Mouse (Mus musculus): ENCODE data around the gene Fbxo47. TPM values are rescaled to one million over a fixed set of nuclear protein-coding genes. Genes with fewer than 3 reads are reported as not detected.

Gene Fbxo47
- polyA plus RNA-seq (2016; fragmentation: Nextera tagmentation; extraction: Ambion mirVana), result 0.60 and 0.91 TPM in 2 replicates

- Histone ChIP-seq H3K9me3 (no peaks in the 10 kb centered on the region), H3K4me1 (0 out of 2 replicates have a peak, but pooled peaks cover 3% of the 10 kb centered on the region), H3K27ac (peak within 1 kb of the TSS; percentile 86), H3K27me3 (no peaks in the 10 kb centered on the region), H3K36me3 (replicated peaks) (no peaks in the 10 kb centered on the region), H3K4me2 (peak within 1 kb of the TSS; percentile 59), H3K9ac (peak within 1 kb of the TSS; percentile 42; the same call in 1 of the 2 replicates), H3K4me3 (replicated peaks) (peak within 1 kb of the TSS; percentile 59)
- under 1% methylated on average over 37 of the region's 37 CpGs for WGBS
- peak; percentile 96 for ATAC-seq (ENCODE audit: low FRiP score)
Measured at GRCm38 (mm10) chr11:97883918-97884600, at the start of gene Fbxo47. TSS of gene Fbxo47 (minus strand) at chr11:97884154.

- H3K4me3 ChIP-seq (replicated peaks), result no peak overlapping the region
- no peaks in the 10 kb centered on the region for H3K9me3 ChIP-seq
- H3K27me3 ChIP-seq, result peaks cover 3% of the 10 kb centered on the region; the same call in 1 of the 2 replicates
- no peaks in the 10 kb centered on the region for H3K4me1 ChIP-seq
- no peak overlapping the region for H3K4me2 ChIP-seq
- H3K36me3 ChIP-seq (replicated peaks), result no peaks in the 10 kb centered on the region
- ATAC-seq (ENCODE audit: low FRiP score), result no peak
- no peak overlapping the region for H3K9ac ChIP-seq
- H3K27ac ChIP-seq, result no peak overlapping the region
- 81% methylated on average over 1 of the region's 1 CpGs for WGBS
Measured at GRCm38 (mm10) chr11:97933553-97933952, 49.6 kb upstream of the Fbxo47 start.

GRCm38 (mm10) chr11:97928905-97929304 lies 45.0 kb upstream of the Fbxo47 start:
- no peak for ATAC-seq (ENCODE audit: low FRiP score)
- 82% methylated on average over 4 of the region's 4 CpGs for WGBS

GRCm38 (mm10) chr11:97924217-97924616 lies 40.3 kb upstream of the Fbxo47 start:
- ATAC-seq (ENCODE audit: low FRiP score), result no peak
- Histone ChIP-seq H3K9me3 (no peaks in the 10 kb centered on the region), H3K4me1 (no peaks in the 10 kb centered on the region), H3K36me3 (replicated peaks) (no peaks in the 10 kb centered on the region), H3K27ac (no peak overlapping the region), H3K4me3 (replicated peaks) (no peak overlapping the region), H3K4me2 (no peak overlapping the region), H3K27me3 (no peaks in the 10 kb centered on the region), H3K9ac (no peak overlapping the region)
- 90% methylated on average over 10 of the region's 10 CpGs for WGBS

More at GRCm38 (mm10) chr11:97928905-97929304, 45.0 kb upstream of the Fbxo47 start:
- H3K9ac ChIP-seq, result no peak overlapping the region
- no peak overlapping the region for H3K4me3 ChIP-seq (replicated peaks)
- H3K27me3 ChIP-seq, result no peaks in the 10 kb centered on the region; the same call in 1 of the 2 replicates
- H3K4me2 ChIP-seq, result no peak overlapping the region
- H3K9me3 ChIP-seq, result no peaks in the 10 kb centered on the region
- no peak overlapping the region for H3K27ac ChIP-seq
- H3K4me1 ChIP-seq, result no peaks in the 10 kb centered on the region
- H3K36me3 ChIP-seq (replicated peaks), result no peaks in the 10 kb centered on the region

- H3K9ac ChIP-seq, result no peak overlapping the region
- WGBS, result 79% methylated on average over 9 of the region's 9 CpGs
- H3K4me2 ChIP-seq, result no peak overlapping the region
- no peaks in the 10 kb centered on the region for H3K9me3 ChIP-seq
- no peaks in the 10 kb centered on the region for H3K27me3 ChIP-seq
- H3K4me3 ChIP-seq (replicated peaks), result no peak overlapping the region
- no peaks in the 10 kb centered on the region for H3K4me1 ChIP-seq
- no peaks in the 10 kb centered on the region for H3K36me3 ChIP-seq (replicated peaks)
- ATAC-seq (ENCODE audit: low FRiP score), result no peak
- H3K27ac ChIP-seq, result no peak overlapping the region
Measured at GRCm38 (mm10) chr11:97923639-97924038, 39.7 kb upstream of the Fbxo47 start.

- Histone ChIP-seq H3K4me3 (replicated peaks) (no peak overlapping the region), H3K9me3 (no peaks in the 10 kb centered on the region), H3K4me2 (no peak overlapping the region), H3K9ac (no peak overlapping the region), H3K36me3 (replicated peaks) (no peaks in the 10 kb centered on the region), H3K4me1 (peaks cover 9% of the 10 kb centered on the region), H3K27me3 (no peaks in the 10 kb centered on the region), H3K27ac (no peak overlapping the region)
- 89% methylated on average over 6 of the region's 6 CpGs for WGBS
- no peak for ATAC-seq (ENCODE audit: low FRiP score)
Measured at GRCm38 (mm10) chr11:97915974-97916503, 32.1 kb upstream of the Fbxo47 start.

- Histone ChIP-seq H3K9me3 (no peaks in the 10 kb centered on the region), H3K4me3 (replicated peaks) (no peak overlapping the region), H3K27ac (no peak overlapping the region), H3K27me3 (no peaks in the 10 kb centered on the region), H3K4me2 (no peak overlapping the region), H3K36me3 (replicated peaks) (no peaks in the 10 kb centered on the region), H3K9ac (no peak overlapping the region), H3K4me1 (peaks cover 10% of the 10 kb centered on the region)
- ATAC-seq (ENCODE audit: low FRiP score), result no peak
- 80% methylated on average over 2 of the region's 2 CpGs for WGBS
Measured at GRCm38 (mm10) chr11:97915471-97915870, 31.5 kb upstream of the Fbxo47 start.

GRCm38 (mm10) chr11:97913111-97913510 lies 29.2 kb upstream of the Fbxo47 start:
- H3K27ac ChIP-seq, result no peak overlapping the region
- H3K4me3 ChIP-seq (replicated peaks), result no peak overlapping the region
- no peak for ATAC-seq (ENCODE audit: low FRiP score)
- peaks cover 10% of the 10 kb centered on the region for H3K4me1 ChIP-seq
- H3K9ac ChIP-seq, result no peak overlapping the region
- 92% methylated on average over 14 of the region's 14 CpGs for WGBS
- H3K27me3 ChIP-seq, result no peaks in the 10 kb centered on the region
- no peaks in the 10 kb centered on the region for H3K36me3 ChIP-seq (replicated peaks)
- H3K4me2 ChIP-seq, result no peak overlapping the region
- H3K9me3 ChIP-seq, result no peaks in the 10 kb centered on the region

- Histone ChIP-seq H3K36me3 (replicated peaks) (no peaks in the 10 kb centered on the region), H3K4me2 (no peak overlapping the region), H3K4me3 (replicated peaks) (no peak overlapping the region), H3K27me3 (no peaks in the 10 kb centered on the region), H3K27ac (no peak overlapping the region), H3K9me3 (no peaks in the 10 kb centered on the region), H3K9ac (no peak overlapping the region), H3K4me1 (peaks cover 6% of the 10 kb centered on the region)
- no peak for ATAC-seq (ENCODE audit: low FRiP score)
- 89% methylated on average over 11 of the region's 11 CpGs for WGBS
Measured at GRCm38 (mm10) chr11:97908634-97909348, 24.8 kb upstream of the Fbxo47 start.

GRCm38 (mm10) chr11:97907935-97908334 lies 24.0 kb upstream of the Fbxo47 start:
- H3K4me1 ChIP-seq, result peaks cover 6% of the 10 kb centered on the region
- H3K27ac ChIP-seq, result no peak overlapping the region
- no peak for ATAC-seq (ENCODE audit: low FRiP score)
- no peaks in the 10 kb centered on the region for H3K36me3 ChIP-seq (replicated peaks)
- H3K9me3 ChIP-seq, result no peaks in the 10 kb centered on the region
- no peak overlapping the region for H3K4me3 ChIP-seq (replicated peaks)
- 91% methylated on average over 5 of the region's 5 CpGs for WGBS
- H3K27me3 ChIP-seq, result no peaks in the 10 kb centered on the region
- no peak overlapping the region for H3K4me2 ChIP-seq
- no peak overlapping the region for H3K9ac ChIP-seq

GRCm38 (mm10) chr11:97906905-97907304 lies 23.0 kb upstream of the Fbxo47 start:
- Histone ChIP-seq H3K4me3 (replicated peaks) (no peak overlapping the region), H3K27me3 (no peaks in the 10 kb centered on the region), H3K9ac (no peak overlapping the region), H3K36me3 (replicated peaks) (no peaks in the 10 kb centered on the region), H3K27ac (no peak overlapping the region), H3K4me1 (peaks cover 6% of the 10 kb centered on the region), H3K9me3 (no peaks in the 10 kb centered on the region), H3K4me2 (no peak overlapping the region)
- 92% methylated on average over 9 of the region's 9 CpGs for WGBS
- ATAC-seq (ENCODE audit: low FRiP score), result no peak

- H3K9ac ChIP-seq, result no peak overlapping the region
- no peak for ATAC-seq (ENCODE audit: low FRiP score)
- 54% methylated on average over 2 of the region's 2 CpGs for WGBS
Measured at GRCm38 (mm10) chr11:97905941-97906340, 22.0 kb upstream of the Fbxo47 start.

More at GRCm38 (mm10) chr11:97905941-97906340, 22.0 kb upstream of the Fbxo47 start:
- H3K4me3 ChIP-seq (replicated peaks), result no peak overlapping the region
- H3K27ac ChIP-seq, result no peak overlapping the region
- peaks cover under 1% of the 10 kb centered on the region for H3K4me1 ChIP-seq
- no peaks in the 10 kb centered on the region for H3K9me3 ChIP-seq
- H3K27me3 ChIP-seq, result no peaks in the 10 kb centered on the region
- H3K4me2 ChIP-seq, result no peak overlapping the region
- no peaks in the 10 kb centered on the region for H3K36me3 ChIP-seq (replicated peaks)
